Mouse (Mus musculus) heart, adult 18-20 months (tissue): ENCODE measurements around the gene Thap4. TPM values are rescaled to one million over a fixed set of nuclear protein-coding genes. Genes with fewer than 3 reads are reported as not detected.

Experiments used
- DNase-seq, 2 experiments: peaks; one replicate each; pipeline ENCODE4 v3.0.0; 2021 to 2022; ENCODE audit warnings: mixed read lengths in 1 of 2
- total RNA-seq, 2 experiments: library from RNA; stranded (reverse); gene quantifications; 2 replicates each; pipeline ENCODE4 v1.2.3; 2021

Thap4 gene
- total RNA-seq, 2 experiments from 2014 or later, result 82.6 to 82.8 TPM

DNA sequence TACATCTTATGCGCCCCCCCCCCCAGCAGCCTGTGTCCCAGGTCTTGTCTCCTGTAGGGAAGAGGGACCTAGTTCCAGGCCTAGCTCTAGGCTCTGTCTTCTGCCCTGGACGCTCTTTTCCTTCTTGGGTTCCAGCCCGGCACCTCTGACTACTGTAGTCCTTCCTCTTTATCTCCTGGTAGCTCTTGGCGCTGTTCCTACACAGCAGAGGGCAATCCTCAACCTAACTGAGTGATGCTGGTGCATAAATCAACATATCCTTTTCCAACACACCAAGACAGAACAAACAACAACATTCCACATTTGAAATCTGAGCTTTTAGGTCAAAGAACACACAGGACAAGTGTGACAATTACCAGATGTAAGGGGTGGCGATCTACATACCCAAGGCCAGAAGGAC, 8.5 kb downstream of the Thap4 start:
- DNase-seq, result no peak

GRCm38 (mm10) chr1:93742910-93743309, 11.8 kb downstream of the Thap4 start:
- no peak for DNase-seq

- DNase-seq, result no peak
These were observed 12.7 kb downstream of the Thap4 start for GRCm38 (mm10) chr1:93741987-93742386.

DNA sequence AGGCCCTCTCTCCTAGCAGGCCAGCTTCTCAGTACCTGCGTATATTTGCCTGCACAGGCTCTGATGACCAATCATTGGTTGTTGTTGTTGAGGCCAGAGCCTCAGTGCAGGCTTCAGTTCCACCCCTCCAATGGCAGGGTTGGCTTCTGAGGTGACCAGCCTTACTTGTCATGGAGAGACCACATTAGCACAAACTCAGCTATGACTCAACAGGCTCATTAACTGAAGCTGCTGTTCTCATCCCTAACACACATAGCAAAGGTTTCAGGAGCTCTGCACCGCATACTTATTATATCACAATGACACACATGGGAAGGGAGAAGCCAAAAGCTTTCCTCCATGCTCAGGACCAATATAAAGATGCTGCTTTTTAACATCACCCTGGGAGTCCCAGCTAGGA, 14.0 kb downstream of the Thap4 start:
- DNase-seq, result no peak

GRCm38 (mm10) chr1:93737711-93738110, 17.0 kb downstream of the Thap4 start:
- DNase-seq, result no peak

DNA sequence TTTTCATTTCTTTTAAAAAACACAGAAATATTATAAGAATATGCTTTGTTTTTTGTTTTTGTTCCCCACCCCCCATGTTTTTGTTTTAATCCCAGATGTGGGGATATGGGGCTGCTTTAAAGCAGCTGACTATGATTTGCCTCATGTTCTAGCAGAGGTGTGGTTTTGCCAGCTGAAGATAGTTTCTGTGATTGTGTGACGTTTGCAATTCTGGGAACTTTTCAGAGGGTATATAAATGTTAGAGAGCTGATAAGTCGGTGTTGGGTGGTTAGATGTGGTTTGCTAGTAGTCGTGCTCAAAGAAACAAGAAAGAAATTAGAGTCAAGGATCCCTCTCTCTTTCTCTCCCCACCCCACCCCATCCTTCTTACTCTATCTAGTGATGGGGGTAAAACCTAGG, 18.8 kb downstream of the Thap4 start:
- no peak for DNase-seq

DNA sequence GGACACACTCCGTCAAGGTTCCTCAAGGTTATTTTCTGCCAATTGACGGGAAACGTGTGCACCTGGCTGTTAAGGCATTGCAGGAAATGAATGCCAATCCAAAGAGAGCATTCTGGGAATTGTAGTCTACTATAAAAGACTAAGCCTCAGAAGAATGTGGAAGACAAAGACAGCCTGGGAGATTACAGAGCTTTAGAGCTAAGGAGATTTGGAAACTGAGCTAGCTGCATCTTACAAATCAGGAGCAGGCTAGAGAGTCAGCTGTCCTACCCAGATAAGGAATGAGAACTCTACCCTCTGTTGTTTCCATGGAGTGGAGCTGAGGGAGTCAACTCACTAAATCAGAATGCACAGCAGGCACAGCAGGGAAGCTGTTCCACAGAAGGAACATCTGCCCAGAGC, 22.8 kb downstream of the Thap4 start:
- DNase-seq, result no peak

DNA sequence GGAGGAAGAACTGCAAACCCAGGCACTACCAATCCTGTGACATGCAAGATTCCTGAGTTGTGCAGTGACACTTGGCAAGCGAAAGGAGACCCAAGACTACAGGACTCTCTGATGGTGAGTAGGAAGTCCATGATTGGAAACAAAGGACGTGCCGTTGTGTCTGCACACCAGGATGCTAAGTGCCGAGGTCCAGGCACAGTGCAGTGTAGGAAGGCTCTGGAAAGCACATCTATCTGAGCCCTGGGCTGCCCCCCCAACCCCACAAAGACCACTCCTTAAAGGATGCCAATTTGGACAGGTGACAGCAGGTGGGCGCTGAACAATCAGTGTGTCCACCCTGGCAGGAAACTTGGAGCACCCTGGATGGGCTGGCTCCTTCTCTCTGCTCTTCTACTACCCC, 23.6 kb downstream of the Thap4 start:
- no peak for DNase-seq

DNA sequence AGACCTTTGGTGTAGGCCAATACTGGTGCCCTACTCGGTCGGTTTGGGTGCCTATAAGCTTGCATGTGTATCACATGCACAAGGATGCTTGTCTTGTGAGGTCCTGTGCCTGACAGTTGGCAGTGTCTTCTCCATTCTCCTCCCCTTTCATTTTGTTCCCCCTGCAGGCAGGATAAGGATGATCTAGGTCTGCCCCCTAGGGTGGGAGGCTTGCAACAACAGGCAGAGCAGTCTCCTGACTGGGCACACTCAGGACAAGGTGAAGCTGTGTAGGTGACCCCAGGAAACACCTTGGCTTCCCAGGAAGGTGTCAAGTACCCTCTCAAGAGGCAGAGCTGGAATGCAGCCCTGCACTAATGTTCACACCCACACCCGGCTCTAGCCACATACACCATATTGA, 27.7 kb downstream of the Thap4 start:
- DNase-seq, result peak; percentile 67 to 86

DNA sequence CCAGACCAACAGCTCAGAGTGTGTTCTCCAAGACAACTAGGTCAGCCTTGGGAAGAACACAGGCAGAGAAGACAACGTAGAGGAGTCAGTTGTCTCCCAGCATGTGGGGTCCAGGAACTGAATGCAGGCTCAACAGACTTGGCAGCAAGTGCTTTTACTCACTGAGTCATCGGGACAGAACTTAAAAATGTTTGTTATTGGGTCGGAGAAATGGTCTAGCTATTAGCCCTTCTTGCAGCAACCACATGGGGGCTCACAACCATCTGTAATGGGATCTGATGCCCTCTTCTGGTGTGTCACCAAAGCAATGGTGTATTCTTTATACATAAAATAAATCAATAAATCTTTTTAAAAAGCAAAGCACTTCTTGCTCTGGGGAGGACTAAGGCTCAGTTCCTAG, 28.5 kb downstream of the Thap4 start:
- no peak for DNase-seq

DNA sequence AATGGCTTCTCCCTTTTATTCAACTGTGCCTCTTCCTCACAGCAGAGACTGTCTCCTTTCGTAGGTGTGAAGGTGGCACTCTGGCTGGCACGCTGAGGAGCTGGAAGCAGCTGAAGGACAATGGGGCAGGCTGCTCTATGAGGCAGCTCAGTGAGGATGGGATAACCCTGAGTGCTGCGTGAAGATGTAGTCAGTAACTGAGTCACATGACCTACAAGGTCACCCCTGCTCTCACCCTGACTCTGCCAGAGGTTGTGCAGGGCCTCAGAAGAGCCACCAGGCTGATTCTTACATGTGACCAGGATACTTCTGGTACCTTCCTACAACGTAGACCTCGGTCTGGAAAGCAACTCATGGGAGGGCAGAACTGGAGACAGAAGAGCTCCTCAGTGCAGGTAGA, 29.0 kb downstream of the Thap4 start:
- no peak for DNase-seq

GRCm38 (mm10) chr1:93724623-93725022, 30.0 kb downstream of the Thap4 start:
- no peak for DNase-seq

DNA sequence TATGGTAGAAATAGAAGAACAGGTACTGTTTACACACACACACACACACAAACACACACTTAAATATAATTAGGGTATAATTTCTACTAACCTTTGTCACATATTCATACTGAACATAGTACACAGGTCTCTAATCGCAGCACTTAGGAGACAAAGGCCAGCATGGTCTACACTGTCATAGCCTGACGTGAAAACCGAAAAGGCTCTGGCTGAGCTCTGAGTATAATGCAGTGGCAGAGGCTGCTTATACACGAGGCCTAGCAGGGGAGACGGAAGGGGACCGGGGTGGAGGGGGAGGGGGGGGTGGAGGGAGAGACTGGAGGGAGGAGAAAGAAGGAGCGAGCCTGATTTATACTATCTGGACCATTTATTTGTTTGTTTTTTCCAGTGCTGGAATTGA, 33.1 kb downstream of the Thap4 start:
- no peak for DNase-seq

DNA sequence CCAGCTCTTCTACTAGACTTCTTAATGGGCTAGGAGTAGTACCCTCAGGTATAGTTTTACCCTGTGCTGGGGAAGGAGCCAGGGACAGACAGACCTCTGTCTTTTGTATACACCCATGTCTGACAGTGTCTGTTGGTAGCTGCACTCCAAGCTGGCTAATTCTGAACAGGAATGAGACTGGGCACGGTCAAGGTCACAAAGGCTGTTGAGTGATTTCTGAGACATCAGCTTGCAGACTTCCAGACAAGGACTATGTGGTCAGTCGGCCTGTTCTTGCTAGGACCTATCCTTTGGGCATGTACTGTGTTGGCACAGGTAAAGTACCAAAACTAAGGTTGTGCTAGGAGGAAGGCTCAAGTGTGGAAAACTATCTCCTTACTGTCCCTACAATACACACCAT, 38.5 kb downstream of the Thap4 start:
- no peak for DNase-seq

GRCm38 (mm10) chr1:93705389-93705788, 49.3 kb downstream of the Thap4 start:
- no peak for DNase-seq

DNA sequence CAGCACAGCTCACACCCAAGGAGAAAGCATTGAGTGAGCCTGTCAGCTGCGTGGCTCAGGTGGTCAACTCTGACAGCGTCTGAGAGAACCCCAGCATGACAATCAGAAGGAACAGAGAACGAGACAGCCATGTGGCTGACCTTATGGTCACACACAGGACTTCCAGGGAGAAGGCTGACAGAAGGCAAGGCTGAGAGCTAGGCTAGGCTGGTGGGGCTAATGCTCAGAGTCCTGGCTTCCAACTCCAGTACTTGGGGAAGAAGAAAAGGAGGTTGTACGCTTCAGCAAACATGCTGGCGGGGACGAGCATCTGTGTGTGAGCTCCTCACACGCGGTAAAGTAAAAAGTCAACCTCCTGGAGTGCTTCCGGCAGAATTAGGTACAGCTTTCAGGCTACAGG, 50.3 kb downstream of the Thap4 start:
- DNase-seq, result no peak

- no peak for DNase-seq
These were observed 51.1 kb downstream of the Thap4 start for GRCm38 (mm10) chr1:93703472-93704048.

GRCm38 (mm10) chr1:93702106-93702505, 52.6 kb downstream of the Thap4 start:
- no peak for DNase-seq

DNA sequence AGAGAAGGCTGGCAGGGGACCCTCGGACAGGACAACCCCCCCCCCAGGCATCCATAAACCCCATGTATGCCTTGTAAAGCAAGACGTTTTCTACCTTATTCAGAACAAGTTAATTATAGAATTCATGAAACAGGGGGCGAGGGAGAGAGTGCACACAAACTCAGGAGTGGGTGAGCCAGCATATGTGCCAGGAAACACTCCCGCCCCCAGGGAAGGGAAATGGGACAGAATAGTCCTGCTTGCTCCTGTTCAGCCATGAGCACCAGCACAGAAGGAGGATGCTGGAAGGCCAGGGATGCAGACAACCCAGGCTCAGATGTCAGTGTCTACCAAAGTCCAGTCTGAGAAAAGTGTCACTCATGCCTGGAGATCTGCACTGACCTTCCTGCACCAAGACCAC, 55.5 kb downstream of the Thap4 start:
- no peak for DNase-seq

DNA sequence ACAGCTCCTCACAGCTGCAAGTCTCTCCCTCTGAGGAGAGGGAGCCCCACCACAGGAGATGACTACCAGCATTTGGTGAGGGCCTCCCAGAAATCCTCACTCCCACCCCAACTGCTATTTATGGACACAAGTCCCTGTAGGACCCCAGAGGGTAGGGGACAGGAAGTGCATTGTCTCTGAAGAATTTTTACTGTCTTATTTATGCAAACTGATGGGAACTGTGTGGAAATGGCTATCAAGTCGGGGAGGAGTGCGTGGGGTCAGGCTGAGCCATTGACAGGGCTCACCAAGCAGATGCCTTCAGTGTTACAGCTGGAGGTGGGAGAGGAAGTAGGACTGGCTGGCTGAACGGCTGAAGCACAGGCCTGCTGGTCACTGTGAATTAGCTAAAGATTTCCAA, 57.3 kb downstream of the Thap4 start:
- no peak for DNase-seq

- peak; percentile 77 to 89 for DNase-seq
These were observed 59.7 kb downstream of the Thap4 start for GRCm38 (mm10) chr1:93694966-93695365.

DNA sequence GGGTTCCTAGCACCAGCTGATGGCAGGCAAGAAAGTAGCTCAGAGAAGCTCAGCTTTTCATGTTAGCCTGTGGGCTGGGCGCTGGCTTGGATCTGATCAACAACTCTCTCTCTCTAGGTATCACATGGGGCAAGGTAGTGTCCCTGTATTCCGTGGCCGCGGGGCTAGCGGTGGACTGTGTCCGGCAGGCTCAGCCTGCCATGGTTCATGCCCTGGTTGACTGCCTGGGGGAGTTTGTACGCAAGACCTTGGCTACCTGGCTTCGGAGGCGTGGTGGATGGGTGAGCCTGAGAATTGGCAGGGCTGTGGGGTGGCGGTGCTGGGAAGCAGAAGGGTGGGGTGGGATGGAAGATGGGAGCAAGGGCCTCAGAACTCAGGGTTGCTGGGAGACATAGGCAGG, 60.7 kb downstream of the Thap4 start:
- DNase-seq, result no peak

- no peak for DNase-seq
These were observed 61.2 kb downstream of the Thap4 start for GRCm38 (mm10) chr1:93693502-93693901.

GRCm38 (mm10) chr1:93692773-93693172, 61.9 kb downstream of the Thap4 start:
- DNase-seq, result no peak

DNA sequence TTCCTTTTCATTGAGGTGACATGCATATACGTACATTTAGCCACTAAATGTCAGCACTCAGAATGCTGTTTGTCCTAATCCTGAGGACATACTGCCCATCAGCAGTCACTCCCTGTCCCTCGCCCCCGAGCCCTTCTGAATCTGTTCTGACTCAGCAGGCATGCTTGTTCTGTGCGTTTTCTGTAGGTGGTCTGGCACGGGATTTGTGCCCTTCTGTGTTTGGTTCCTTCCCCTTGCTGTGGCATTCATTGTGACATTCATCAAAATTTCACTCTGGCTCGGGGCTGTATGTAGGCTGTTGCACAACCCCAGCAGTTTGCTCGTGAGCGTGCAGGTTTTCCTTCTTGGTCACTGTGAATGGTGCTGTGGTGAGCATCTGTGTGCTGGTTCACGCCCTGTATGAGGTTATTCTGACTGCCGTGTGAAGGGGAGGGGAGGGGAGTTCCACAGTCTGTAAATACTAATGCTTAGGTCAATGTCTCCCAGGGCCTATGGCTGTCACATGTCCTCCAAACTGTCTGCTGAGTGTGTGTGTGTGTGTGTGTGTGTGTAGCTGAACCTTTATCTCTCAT, 62.8 kb downstream of the Thap4 start:
- DNase-seq, result no peak
